Mouse (Mus musculus): ENCODE measurements at regions not wholly inside any gene's neighbourhood (a gene's known extent, or its start where the extent isn't known, plus 50 kb on each side); places are given as distances from the start of the nearest gene placed in this dataset.
"Not testable (repeated sequence)": the region's sequence is repeated elsewhere in the genome, so short reads cannot be mapped to it uniquely, and the experiment has no call there.

DNA sequence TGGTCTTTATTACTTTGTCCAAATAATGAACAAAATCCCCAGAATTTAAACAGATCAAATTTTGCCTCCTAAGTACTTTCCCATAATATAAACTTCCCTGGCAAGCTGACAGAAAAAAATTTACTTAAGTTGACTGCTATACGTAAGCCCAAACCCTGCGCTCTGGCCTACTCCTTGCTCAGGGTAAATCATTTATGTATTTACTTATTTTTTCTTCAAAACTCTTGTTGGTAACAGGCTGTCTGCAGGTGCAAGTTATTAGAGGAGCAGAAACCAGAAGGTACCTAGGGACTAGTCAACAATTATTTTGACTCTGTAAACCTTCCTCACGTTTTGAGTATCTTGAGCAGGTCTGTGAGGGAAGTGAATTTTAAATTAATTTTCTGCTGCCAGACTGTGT lies 2615.7 kb downstream of the Poteg start:
- H3K4me3 ChIP-seq = no peak overlapping the region
- no peaks in the 10 kb centered on the region for H3K4me1 ChIP-seq
- WGBS = 83% methylated on average over 3 of the region's 3 CpGs
- H3K27ac ChIP-seq (replicated peaks) = no peak overlapping the region
- H3K36me3 ChIP-seq (replicated peaks) = no peaks in the 10 kb centered on the region
- no peak for DNase-seq (ENCODE audit: low spot score)
- H3K27me3 ChIP-seq (replicated peaks; ENCODE audit: low read depth, poor library complexity, severe bottlenecking) = no peaks in the 10 kb centered on the region
- H3K9me3 ChIP-seq = no peaks in the 10 kb centered on the region

- no peaks in the 10 kb centered on the region for H3K36me3 ChIP-seq (replicated peaks)
- no peak for DNase-seq (ENCODE audit: low spot score)
- H3K4me1 ChIP-seq = no peaks in the 10 kb centered on the region
- no peak overlapping the region for H3K27ac ChIP-seq (replicated peaks)
- no peaks in the 10 kb centered on the region for H3K27me3 ChIP-seq (replicated peaks; ENCODE audit: low read depth, poor library complexity, severe bottlenecking)
- no peak overlapping the region for H3K4me3 ChIP-seq
- H3K9me3 ChIP-seq = no peaks in the 10 kb centered on the region
Measured at GRCm38 (mm10) chr8:30077726-30078125, 2630.3 kb downstream of the Poteg start.

DNA sequence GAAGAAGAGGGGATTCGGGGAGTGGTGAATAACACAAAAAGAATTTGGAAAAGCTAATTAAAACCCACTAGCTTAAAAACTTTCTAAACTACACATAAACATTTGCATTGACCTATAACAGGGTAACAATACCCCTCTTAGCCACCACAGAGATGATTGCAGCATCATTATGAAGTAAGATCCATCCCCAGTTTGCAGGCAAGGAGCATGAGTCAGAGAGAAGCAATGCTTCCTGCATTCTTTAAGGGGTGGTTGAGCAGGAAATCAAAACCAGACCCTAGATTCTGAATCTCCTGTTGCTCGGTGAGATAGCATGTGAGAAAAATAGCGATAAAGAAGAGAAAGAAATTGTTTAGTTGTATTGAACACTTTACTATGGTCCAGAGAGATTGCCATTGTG lies 2680.3 kb downstream of the Poteg start:
- Histone ChIP-seq H3K36me3 (replicated peaks) (no peaks in the 10 kb centered on the region), H3K4me1 (no peaks in the 10 kb centered on the region), H3K4me3 (no peak overlapping the region), H3K9me3 (no peaks in the 10 kb centered on the region), H3K27ac (replicated peaks) (no peak overlapping the region), H3K27me3 (replicated peaks; ENCODE audit: low read depth, poor library complexity, severe bottlenecking) (no peaks in the 10 kb centered on the region)
- DNase-seq (ENCODE audit: low spot score) = no peak
- WGBS = 52% methylated on average over 3 of the region's 3 CpGs

GRCm38 (mm10) chr8:30134999-30135398 lies 2687.5 kb downstream of the Poteg start:
- Histone ChIP-seq H3K27ac (replicated peaks) (no peak overlapping the region), H3K4me3 (no peak overlapping the region), H3K27me3 (replicated peaks; ENCODE audit: low read depth, poor library complexity, severe bottlenecking) (no peaks in the 10 kb centered on the region), H3K9me3 (no peaks in the 10 kb centered on the region), H3K36me3 (replicated peaks) (no peaks in the 10 kb centered on the region), H3K4me1 (no peaks in the 10 kb centered on the region)
- DNase-seq (ENCODE audit: low spot score) = no peak
- WGBS = 87% methylated on average over 6 of the region's 6 CpGs

- WGBS = 79% methylated on average over 2 of the region's 2 CpGs
Measured at GRCm38 (mm10) chr8:30151181-30151844, 2703.8 kb downstream of the Poteg start.

DNA sequence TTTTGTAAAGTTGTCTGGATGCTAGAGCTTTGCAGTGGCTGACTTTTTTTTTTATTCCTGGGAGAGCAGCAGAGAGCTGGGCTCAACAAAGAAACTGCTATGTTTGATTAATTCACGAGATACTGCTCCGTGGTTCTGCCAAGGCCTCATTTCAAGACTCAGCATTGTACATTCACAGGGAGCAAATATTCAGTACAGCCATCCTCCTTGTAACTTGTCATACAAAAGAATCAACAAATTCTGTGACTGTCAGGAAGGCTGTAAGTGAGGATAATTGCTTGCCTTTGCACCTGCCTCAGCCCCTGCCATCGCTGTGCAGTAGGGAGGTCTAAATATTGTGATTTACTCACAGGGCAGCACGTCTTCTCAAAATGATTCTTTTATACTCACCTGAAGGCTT lies 2705.5 kb downstream of the Poteg start:
- Histone ChIP-seq H3K36me3 (replicated peaks) (no peaks in the 10 kb centered on the region), H3K27me3 (replicated peaks; ENCODE audit: low read depth, poor library complexity, severe bottlenecking) (no peaks in the 10 kb centered on the region)
- WGBS = 78% methylated on average over 4 of the region's 4 CpGs

More at GRCm38 (mm10) chr8:30151181-30151844, 2703.8 kb downstream of the Poteg start:
- H3K27me3 ChIP-seq (replicated peaks; ENCODE audit: low read depth, poor library complexity, severe bottlenecking) = no peaks in the 10 kb centered on the region
- H3K27ac ChIP-seq (replicated peaks) = no peak overlapping the region
- H3K4me3 ChIP-seq = no peak overlapping the region
- no peaks in the 10 kb centered on the region for H3K9me3 ChIP-seq
- no peak for DNase-seq (ENCODE audit: low spot score)
- no peaks in the 10 kb centered on the region for H3K36me3 ChIP-seq (replicated peaks)
- H3K4me1 ChIP-seq = no peaks in the 10 kb centered on the region

DNA sequence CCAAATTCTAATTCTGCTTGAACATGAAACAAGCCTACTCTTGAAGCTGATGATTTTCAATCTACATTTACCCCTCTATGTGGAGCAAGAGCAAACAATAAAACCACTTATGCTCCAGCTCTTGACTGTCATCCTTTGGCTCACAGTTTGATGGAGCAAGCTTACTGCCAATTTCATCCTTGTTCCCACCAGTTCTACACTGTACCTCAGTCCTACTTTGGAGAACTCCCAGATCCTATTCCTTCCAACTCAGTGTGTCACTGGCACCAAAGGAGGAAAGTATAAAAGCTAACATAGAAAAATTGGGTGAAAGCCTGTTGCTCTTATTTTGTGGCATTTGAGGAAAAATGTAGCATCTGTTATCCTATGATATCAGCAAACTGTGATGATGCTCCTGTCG lies 2724.4 kb downstream of the Poteg start:
- Histone ChIP-seq H3K9me3 (no peaks in the 10 kb centered on the region), H3K36me3 (replicated peaks) (no peaks in the 10 kb centered on the region), H3K27ac (replicated peaks) (no peak overlapping the region), H3K4me3 (no peak overlapping the region), H3K27me3 (replicated peaks; ENCODE audit: low read depth, poor library complexity, severe bottlenecking) (no peaks in the 10 kb centered on the region), H3K4me1 (no peaks in the 10 kb centered on the region)
- no peak for DNase-seq (ENCODE audit: low spot score)
- WGBS = 85% methylated on average over 1 of the region's 1 CpGs

More for the DNA sequence above, 2705.5 kb downstream of the Poteg start:
- H3K4me3 ChIP-seq = no peak overlapping the region
- DNase-seq (ENCODE audit: low spot score) = no peak
- no peaks in the 10 kb centered on the region for H3K4me1 ChIP-seq
- H3K27ac ChIP-seq (replicated peaks) = no peak overlapping the region
- H3K9me3 ChIP-seq = no peaks in the 10 kb centered on the region

GRCm38 (mm10) chr8:30202746-30203145 lies 2755.3 kb downstream of the Poteg start:
- not testable (repeated sequence) for H3K27me3 ChIP-seq (replicated peaks; ENCODE audit: low read depth, poor library complexity, severe bottlenecking); DNase-seq (ENCODE audit: low spot score); H3K9me3 ChIP-seq; H3K4me3 ChIP-seq; H3K27ac ChIP-seq (replicated peaks); H3K4me1 ChIP-seq; H3K36me3 ChIP-seq (replicated peaks)

DNA sequence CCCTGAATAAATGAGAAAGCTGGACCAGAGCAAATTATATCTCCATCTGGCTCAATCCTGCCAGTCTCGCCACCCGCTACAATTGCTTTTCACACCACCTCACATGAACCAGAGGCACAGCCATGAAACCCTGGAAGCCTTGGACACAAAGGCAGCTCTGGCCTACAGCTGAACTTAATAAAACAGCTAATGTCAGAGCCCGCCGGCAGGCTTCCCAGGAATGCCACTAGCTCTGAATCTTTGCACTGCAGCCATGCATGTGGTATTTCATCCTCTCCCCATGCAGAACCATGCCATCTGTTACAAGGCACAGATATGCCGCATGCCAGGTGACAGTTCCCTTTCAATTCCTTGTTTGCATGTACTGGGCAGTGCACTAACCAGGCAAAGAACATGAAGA lies 2779.9 kb downstream of the Poteg start:
- Histone ChIP-seq H3K4me1 (no peaks in the 10 kb centered on the region), H3K27ac (replicated peaks) (no peak overlapping the region), H3K9me3 (no peaks in the 10 kb centered on the region), H3K4me3 (no peak overlapping the region), H3K27me3 (replicated peaks; ENCODE audit: low read depth, poor library complexity, severe bottlenecking) (no peaks in the 10 kb centered on the region), H3K36me3 (replicated peaks) (no peaks in the 10 kb centered on the region)
- DNase-seq (ENCODE audit: low spot score) = peak; percentile 10
- WGBS = 71% methylated on average over 5 of the region's 5 CpGs

GRCm38 (mm10) chr8:30233266-30233665 lies 2785.8 kb downstream of the Poteg start:
- WGBS = 78% methylated on average over 1 of the region's 1 CpGs
- Histone ChIP-seq H3K27ac (replicated peaks) (no peak overlapping the region), H3K4me3 (no peak overlapping the region), H3K36me3 (replicated peaks) (no peaks in the 10 kb centered on the region), H3K4me1 (no peaks in the 10 kb centered on the region), H3K9me3 (no peaks in the 10 kb centered on the region), H3K27me3 (replicated peaks; ENCODE audit: low read depth, poor library complexity, severe bottlenecking) (no peaks in the 10 kb centered on the region)
- no peak for DNase-seq (ENCODE audit: low spot score)

- no peaks in the 10 kb centered on the region for H3K9me3 ChIP-seq
- H3K4me3 ChIP-seq = no peak overlapping the region
- no peaks in the 10 kb centered on the region for H3K36me3 ChIP-seq (replicated peaks)
- DNase-seq (ENCODE audit: low spot score) = no peak
- 88% methylated on average over 3 of the region's 3 CpGs for WGBS
- H3K4me1 ChIP-seq = no peaks in the 10 kb centered on the region
- no peak overlapping the region for H3K27ac ChIP-seq (replicated peaks)
- H3K27me3 ChIP-seq (replicated peaks; ENCODE audit: low read depth, poor library complexity, severe bottlenecking) = no peaks in the 10 kb centered on the region
Measured at GRCm38 (mm10) chr8:30251797-30252196, 2804.3 kb downstream of the Poteg start.

- no peaks in the 10 kb centered on the region for H3K27me3 ChIP-seq (replicated peaks; ENCODE audit: low read depth, poor library complexity, severe bottlenecking)
- no peaks in the 10 kb centered on the region for H3K4me1 ChIP-seq
- no peak overlapping the region for H3K4me3 ChIP-seq
- H3K27ac ChIP-seq (replicated peaks) = no peak overlapping the region
- H3K36me3 ChIP-seq (replicated peaks) = no peaks in the 10 kb centered on the region
- 91% methylated on average over 6 of the region's 6 CpGs for WGBS
- DNase-seq (ENCODE audit: low spot score) = no peak
- no peaks in the 10 kb centered on the region for H3K9me3 ChIP-seq
Measured at GRCm38 (mm10) chr8:30269949-30270910, 2822.8 kb downstream of the Poteg start.

GRCm38 (mm10) chr8:30289169-30289568 lies 2841.7 kb downstream of the Poteg start:
- Histone ChIP-seq H3K27me3 (replicated peaks; ENCODE audit: low read depth, poor library complexity, severe bottlenecking) (no peaks in the 10 kb centered on the region), H3K9me3 (no peaks in the 10 kb centered on the region), H3K36me3 (replicated peaks) (no peaks in the 10 kb centered on the region), H3K4me1 (no peaks in the 10 kb centered on the region), H3K4me3 (no peak overlapping the region), H3K27ac (replicated peaks) (no peak overlapping the region)
- WGBS = 74% methylated on average over 4 of the region's 4 CpGs
- no peak for DNase-seq (ENCODE audit: low spot score)
